ENCODE assay signal across 26 mouse cellular contexts in the genomic region with DNA sequence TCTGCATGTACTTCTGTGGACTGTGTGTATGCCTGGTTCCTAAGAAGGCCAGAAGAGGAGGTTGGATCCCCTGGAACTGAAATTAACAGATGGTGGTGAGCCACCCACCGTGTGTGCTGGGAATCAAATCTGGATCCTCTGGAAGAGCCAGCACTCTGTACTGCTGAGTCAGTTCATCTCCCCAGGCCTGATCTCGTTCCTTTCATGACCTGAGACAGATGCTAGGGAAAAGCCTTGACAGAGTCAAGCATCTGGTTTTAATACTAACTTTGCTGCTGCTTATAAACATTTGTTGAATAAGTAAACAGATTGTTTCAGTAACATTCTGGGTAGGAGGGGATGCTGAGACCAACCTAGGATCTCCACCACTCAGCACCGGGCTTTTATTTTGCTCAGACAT. TPM values are rescaled to one million over a fixed set of nuclear protein-coding genes. Genes with fewer than 3 reads are reported as not detected.
A peak's percentile ranks its signal among the peaks of the same experiment; 100 is the strongest.
DNase-seq lines count a peak whose midpoint lies in the region; ATAC-seq and TF ChIP-seq lines count a peak whose summit lies in the region.
"Had no signal": no experiment of that assay in that cellular context is flagged by ENCODE, and none has a peak within 500 bp of the region (broad histone marks: within the 10 kb centered on the region; RNA-seq: fewer than 3 reads in every experiment).

No protein-coding gene starts in this region.

- no peak overlapping the region for H3K4me3 ChIP-seq in embryonic facial prominence, embryonic 11.5 days (ENCODE audit: low read depth, low read length)
- H3K4me3 ChIP-seq in embryonic facial prominence, embryonic 10.5 days: no peak overlapping the region
- H3K4me3 ChIP-seq in midbrain, embryonic 11.5 days (ENCODE audit: low read depth, low read length): no peak overlapping the region
- no peak overlapping the region for H3K4me3 ChIP-seq in midbrain, postnatal 0 days (ENCODE audit: low read depth, low read length)
- no peak overlapping the region for H3K4me3 ChIP-seq in embryonic facial prominence, embryonic 14.5 days (ENCODE audit: low read depth, low read length)
- H3K4me3 ChIP-seq: heart, adult 2 months; heart, embryonic 10.5 days; heart, embryonic 13.5 days; hindbrain, embryonic 12.5 days; hindbrain, embryonic 15.5 days had no signal

- H3K36me3 ChIP-seq in embryonic facial prominence, embryonic 11.5 days (replicated peaks; ENCODE audit: control insufficient read depth, insufficient read depth, low read depth, low read length): no peaks in the 10 kb centered on the region
- no peaks in the 10 kb centered on the region for H3K36me3 ChIP-seq in embryonic facial prominence, embryonic 10.5 days (replicated peaks)
- H3K36me3 ChIP-seq in midbrain, embryonic 11.5 days (ENCODE audit: control insufficient read depth, insufficient read depth, low read length): no peaks in the 10 kb centered on the region
- no peaks in the 10 kb centered on the region for H3K36me3 ChIP-seq in midbrain, postnatal 0 days (ENCODE audit: insufficient read depth, low read length)
- H3K36me3 ChIP-seq in embryonic facial prominence, embryonic 14.5 days (ENCODE audit: control insufficient read depth, insufficient read depth, low read length): no peaks in the 10 kb centered on the region
- H3K36me3 ChIP-seq: heart, embryonic 10.5 days; heart, embryonic 13.5 days; hindbrain, embryonic 12.5 days; hindbrain, embryonic 15.5 days had no signal

- TF ChIP-seq CTCF in midbrain, postnatal 0 days (IDR thresholded peaks at IDR 0.05): no peak

- H3K27ac ChIP-seq in embryonic facial prominence, embryonic 11.5 days (replicated peaks; ENCODE audit: low read depth, low read length): no peak overlapping the region
- H3K27ac ChIP-seq in embryonic facial prominence, embryonic 10.5 days (replicated peaks): no peak overlapping the region
- H3K27ac ChIP-seq in midbrain, embryonic 11.5 days (ENCODE audit: low read depth, low read length): no peak overlapping the region
- H3K27ac ChIP-seq in midbrain, postnatal 0 days (ENCODE audit: low read depth, low read length): no peak overlapping the region
- no peak overlapping the region for H3K27ac ChIP-seq in embryonic facial prominence, embryonic 14.5 days (replicated peaks; ENCODE audit: low read depth, low read length)
- H3K27ac ChIP-seq: heart, adult 2 months; heart, embryonic 10.5 days; heart, embryonic 13.5 days; hindbrain, embryonic 12.5 days; hindbrain, embryonic 15.5 days had no signal

- no peak for ATAC-seq in embryonic facial prominence, embryonic 11.5 days (replicated peaks; ENCODE audit: insufficient number of reproducible peaks, low FRiP score, low TSS enrichment, low read depth)
- no peak for ATAC-seq in midbrain, embryonic 11.5 days (ENCODE audit: low FRiP score)
- ATAC-seq in midbrain, postnatal 0 days (ENCODE audit: low FRiP score): no peak
- ATAC-seq in embryonic facial prominence, embryonic 14.5 days (ENCODE audit: low read depth): 0 out of 2 replicates have a peak, but pooled peaks have one; percentile 26
- ATAC-seq: CD4-positive, CD25-positive, alpha-beta regulatory T cell, adult 4 months; forebrain, embryonic 14.5 days; forebrain, postnatal 0 days; intestine, embryonic 16.5 days; Patski had no signal

- no peaks in the 10 kb centered on the region for H3K4me1 ChIP-seq in embryonic facial prominence, embryonic 11.5 days (ENCODE audit: control insufficient read depth, insufficient read depth, low read length)
- H3K4me1 ChIP-seq in embryonic facial prominence, embryonic 10.5 days: peaks cover 6% of the 10 kb centered on the region; the same call in 1 of the 2 replicates
- no peaks in the 10 kb centered on the region for H3K4me1 ChIP-seq in midbrain, embryonic 11.5 days (ENCODE audit: control insufficient read depth, insufficient read depth, low read length)
- no peaks in the 10 kb centered on the region for H3K4me1 ChIP-seq in midbrain, postnatal 0 days (ENCODE audit: insufficient read depth, low read length)
- H3K4me1 ChIP-seq in embryonic facial prominence, embryonic 14.5 days (ENCODE audit: control insufficient read depth, insufficient read depth, low read length): no peaks in the 10 kb centered on the region
- H3K4me1 ChIP-seq: hindbrain, embryonic 12.5 days; hindbrain, embryonic 15.5 days had no signal

- H3K9me3 ChIP-seq in embryonic facial prominence, embryonic 11.5 days (replicated peaks; ENCODE audit: control insufficient read depth, low read length): no peaks in the 10 kb centered on the region
- H3K9me3 ChIP-seq in embryonic facial prominence, embryonic 10.5 days: no peaks in the 10 kb centered on the region
- no peaks in the 10 kb centered on the region for H3K9me3 ChIP-seq in midbrain, embryonic 11.5 days (ENCODE audit: control insufficient read depth, low read length)
- no peaks in the 10 kb centered on the region for H3K9me3 ChIP-seq in midbrain, postnatal 0 days (ENCODE audit: low read length)
- H3K9me3 ChIP-seq in embryonic facial prominence, embryonic 14.5 days (ENCODE audit: control insufficient read depth, low read length): no peaks in the 10 kb centered on the region
- H3K9me3 ChIP-seq: heart, embryonic 10.5 days; heart, embryonic 13.5 days; hindbrain, embryonic 12.5 days; hindbrain, embryonic 15.5 days had no signal

- no peaks in the 10 kb centered on the region for H3K27me3 ChIP-seq in embryonic facial prominence, embryonic 11.5 days (ENCODE audit: control insufficient read depth, insufficient read depth, low read length)
- H3K27me3 ChIP-seq in embryonic facial prominence, embryonic 10.5 days (replicated peaks; ENCODE audit: low read depth, poor library complexity, severe bottlenecking): no peaks in the 10 kb centered on the region
- H3K27me3 ChIP-seq in midbrain, embryonic 11.5 days (ENCODE audit: control insufficient read depth, insufficient read depth, low read length): no peaks in the 10 kb centered on the region
- no peaks in the 10 kb centered on the region for H3K27me3 ChIP-seq in midbrain, postnatal 0 days (ENCODE audit: insufficient read depth, low read length)
- no peaks in the 10 kb centered on the region for H3K27me3 ChIP-seq in embryonic facial prominence, embryonic 14.5 days (replicated peaks; ENCODE audit: control insufficient read depth, insufficient read depth, low read length)
- H3K27me3 ChIP-seq: hindbrain, embryonic 12.5 days; hindbrain, embryonic 15.5 days; Patski had no signal

- DNase-seq in embryonic facial prominence, embryonic 11.5 days (ENCODE audit: low spot score): peak; percentile 30
- no peak for DNase-seq in embryonic facial prominence, embryonic 10.5 days (ENCODE audit: low spot score)
- DNase-seq in midbrain, embryonic 11.5 days (ENCODE audit: low spot score, missing footprints): peak; percentile 62
- DNase-seq in midbrain, postnatal 0 days (ENCODE audit: low spot score): no peak
- peak; percentile 48 for DNase-seq in embryonic facial prominence, embryonic 14.5 days (ENCODE audit: low spot score)
- DNase-seq in adrenal gland, adult 2 months: no peak
- no peak for DNase-seq in kidney, adult 8-10 months
- DNase-seq: adrenal gland, postnatal 14 days; cerebellum, adult 11 months; cerebellum, adult 2 months; cerebellum, adult 9-11 months; cerebellum, postnatal 25 days; forebrain, postnatal 0 days; gastrocnemius, postnatal 25 days; heart, adult 2 months; kidney, adult 18-20 months had no signal

- no peak overlapping the region for H3K4me2 ChIP-seq in embryonic facial prominence, embryonic 11.5 days (ENCODE audit: low read depth, low read length)
- no peak overlapping the region for H3K4me2 ChIP-seq in midbrain, embryonic 11.5 days
- no peak overlapping the region for H3K4me2 ChIP-seq in midbrain, postnatal 0 days (ENCODE audit: low read depth, low read length, poor library complexity, severe bottlenecking)
- H3K4me2 ChIP-seq in embryonic facial prominence, embryonic 14.5 days (ENCODE audit: low read depth, low read length): no peak overlapping the region
- H3K4me2 ChIP-seq: heart, embryonic 13.5 days; hindbrain, embryonic 12.5 days; hindbrain, embryonic 15.5 days had no signal

- H3K9ac ChIP-seq in embryonic facial prominence, embryonic 11.5 days (replicated peaks; ENCODE audit: low read length): no peak overlapping the region
- H3K9ac ChIP-seq in midbrain, embryonic 11.5 days (ENCODE audit: low read length): no peak overlapping the region
- no peak overlapping the region for H3K9ac ChIP-seq in midbrain, postnatal 0 days (replicated peaks; ENCODE audit: low read length, poor library complexity, severe bottlenecking)
- no peak overlapping the region for H3K9ac ChIP-seq in embryonic facial prominence, embryonic 14.5 days (ENCODE audit: low read depth, low read length)
- H3K9ac ChIP-seq: forebrain, postnatal 0 days; heart, embryonic 13.5 days; hindbrain, embryonic 12.5 days; hindbrain, embryonic 15.5 days had no signal

- WGBS in embryonic facial prominence, embryonic 11.5 days: 53% methylated on average over 3 of the region's 3 CpGs
- WGBS in embryonic facial prominence, embryonic 10.5 days: 63% methylated on average over 3 of the region's 3 CpGs
- WGBS in midbrain, embryonic 11.5 days: 89% methylated on average over 3 of the region's 3 CpGs
- 80% methylated on average over 3 of the region's 3 CpGs for WGBS in midbrain, postnatal 0 days
- WGBS in embryonic facial prominence, embryonic 14.5 days: 40% methylated on average over 3 of the region's 3 CpGs

RNA-seq across cellular contexts. Expression of a gene that starts 9.2 kb away (rescaled TPM):
- 0.42 and 0.71 TPM in 2 replicates for polyA plus RNA-seq in embryonic facial prominence, embryonic 11.5 days (2014; fragmentation: Nextera tagmentation; extraction: Ambion mirVana)
- polyA plus RNA-seq in embryonic facial prominence, embryonic 10.5 days (2016; fragmentation: Nextera tagmentation; extraction: Ambion mirVana): 0.52 and 0.83 TPM in 2 replicates
- polyA plus RNA-seq in midbrain, embryonic 11.5 days (2014; fragmentation: Nextera tagmentation; extraction: Ambion mirVana): 0.22 and 0.26 TPM in 2 replicates
- total RNA-seq in midbrain, postnatal 0 days (2014; rRNA removed): 6.3 and 6.9 TPM in 2 replicates
- polyA plus RNA-seq in midbrain, postnatal 0 days (2015; fragmentation: Nextera tagmentation; extraction: Ambion mirVana): 1.5 and 2.2 TPM in 2 replicates
- 4.5 and 4.6 TPM in 2 replicates for polyA plus RNA-seq in embryonic facial prominence, embryonic 14.5 days (2014; fragmentation: Nextera tagmentation; extraction: Ambion mirVana)
- total RNA-seq in adrenal gland, adult 2 months (2021): 1 to 10 TPM; 1.0 to 1.2 TPM
- polyA plus RNA-seq in adrenal gland, adult 2 months (2012; rRNA removed): 0.21 and 0.22 TPM in 2 replicates
- total RNA-seq: hematopoietic stem cell, adult 5-6 weeks had no signal
- polyA plus RNA-seq: C2C12 had no signal

RNA-seq across cellular contexts. Expression of a gene that starts 53.2 kb away (rescaled TPM):
- polyA plus RNA-seq in embryonic facial prominence, embryonic 11.5 days (2014; fragmentation: Nextera tagmentation; extraction: Ambion mirVana): 21.1 and 21.9 TPM in 2 replicates
- 20.4 and 24.9 TPM in 2 replicates for polyA plus RNA-seq in embryonic facial prominence, embryonic 10.5 days (2016; fragmentation: Nextera tagmentation; extraction: Ambion mirVana)
- 22.3 and 22.8 TPM in 2 replicates for polyA plus RNA-seq in midbrain, embryonic 11.5 days (2014; fragmentation: Nextera tagmentation; extraction: Ambion mirVana)
- total RNA-seq in midbrain, postnatal 0 days (2014; rRNA removed): 7.7 TPM in 2 replicates
- polyA plus RNA-seq in midbrain, postnatal 0 days (2015; fragmentation: Nextera tagmentation; extraction: Ambion mirVana): 5.3 and 6.0 TPM in 2 replicates
- 14.9 and 16.5 TPM in 2 replicates for polyA plus RNA-seq in embryonic facial prominence, embryonic 14.5 days (2014; fragmentation: Nextera tagmentation; extraction: Ambion mirVana)
- 10 to 100 TPM; 13.2 to 13.4 TPM for total RNA-seq in adrenal gland, adult 2 months (2021)
- polyA plus RNA-seq in adrenal gland, adult 2 months (2012; rRNA removed): 2.4 and 2.5 TPM in 2 replicates

RNA-seq across cellular contexts. Expression of a gene that starts 53.4 kb away (rescaled TPM):
- 29.0 and 31.1 TPM in 2 replicates for polyA plus RNA-seq in embryonic facial prominence, embryonic 11.5 days (2014; fragmentation: Nextera tagmentation; extraction: Ambion mirVana)
- polyA plus RNA-seq in embryonic facial prominence, embryonic 10.5 days (2016; fragmentation: Nextera tagmentation; extraction: Ambion mirVana): 36.3 and 42.4 TPM in 2 replicates
- polyA plus RNA-seq in midbrain, embryonic 11.5 days (2014; fragmentation: Nextera tagmentation; extraction: Ambion mirVana): 40.5 and 43.4 TPM in 2 replicates
- 10.6 and 18.1 TPM in 2 replicates for total RNA-seq in midbrain, postnatal 0 days (2014; rRNA removed)
- 19.9 and 23.6 TPM in 2 replicates for polyA plus RNA-seq in midbrain, postnatal 0 days (2015; fragmentation: Nextera tagmentation; extraction: Ambion mirVana)
- polyA plus RNA-seq in embryonic facial prominence, embryonic 14.5 days (2014; fragmentation: Nextera tagmentation; extraction: Ambion mirVana): 22.0 and 23.8 TPM in 2 replicates
- total RNA-seq in adrenal gland, adult 2 months (2021): 10 to 100 TPM; 11.1 to 11.9 TPM
- polyA plus RNA-seq in adrenal gland, adult 2 months (2012; rRNA removed): 3.6 and 3.7 TPM in 2 replicates

Comparison
In these comparisons a context has a peak if more than half of its experiments do, and no peak if none do; other contexts are left out.
1. DNase-seq: peak in embryonic facial prominence, embryonic 11.5 days (single experiment), midbrain, embryonic 11.5 days (single experiment) and embryonic facial prominence, embryonic 14.5 days (single experiment); none in embryonic facial prominence, embryonic 10.5 days (single experiment), midbrain, postnatal 0 days (single experiment), adrenal gland, adult 2 months (single experiment) and kidney, adult 8-10 months (0 of 2).